Mouse (Mus musculus) fat pad, adult 2 months (tissue): ENCODE results near the gene Plekha5.
"Not testable (repeated sequence)": the region's sequence is repeated elsewhere in the genome, so short reads cannot be mapped to it uniquely, and the experiment has no call there.

Source experiments
- DNase-seq: peaks from one replicate; pipeline ENCODE4 v3.0.0-alpha.2; 2011; ENCODE audit warnings: low read depth, low spot score; ENCODE audit errors: extremely low read depth

Plekha5 gene

DNA sequence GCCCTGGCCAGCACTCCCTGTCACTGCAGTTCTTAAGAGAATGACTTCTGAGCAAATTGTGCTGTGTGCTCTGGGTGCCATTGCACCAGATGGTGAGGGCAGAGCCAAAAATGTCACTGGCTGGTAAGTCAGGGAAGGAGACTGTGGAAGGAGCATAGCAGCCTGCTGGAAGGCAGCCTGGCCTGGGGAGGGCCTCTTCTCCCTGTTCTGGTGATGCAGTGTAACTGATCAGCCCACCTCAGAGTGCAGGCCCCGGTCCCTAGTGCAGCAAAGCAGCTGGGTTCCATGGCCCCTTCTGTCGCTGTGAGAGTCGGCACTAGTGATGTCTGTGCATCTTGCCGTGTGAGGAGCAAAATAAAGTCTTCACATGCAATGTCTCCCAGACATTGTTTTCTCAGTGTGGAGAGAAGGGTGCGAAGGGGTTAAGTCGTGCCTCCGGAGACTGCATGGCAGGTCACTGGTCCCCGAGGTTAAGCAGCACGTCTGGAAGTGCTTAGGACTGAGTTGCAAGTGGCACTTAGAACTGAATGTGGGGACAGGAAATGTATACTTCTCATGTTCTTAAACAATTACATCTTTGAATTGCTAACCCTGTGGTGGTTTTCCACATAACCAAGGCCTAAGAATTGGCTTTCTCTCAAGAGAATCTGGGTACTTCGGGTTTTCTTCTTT, 95.8 kb downstream of the Plekha5 start:
- no peak for DNase-seq

DNA sequence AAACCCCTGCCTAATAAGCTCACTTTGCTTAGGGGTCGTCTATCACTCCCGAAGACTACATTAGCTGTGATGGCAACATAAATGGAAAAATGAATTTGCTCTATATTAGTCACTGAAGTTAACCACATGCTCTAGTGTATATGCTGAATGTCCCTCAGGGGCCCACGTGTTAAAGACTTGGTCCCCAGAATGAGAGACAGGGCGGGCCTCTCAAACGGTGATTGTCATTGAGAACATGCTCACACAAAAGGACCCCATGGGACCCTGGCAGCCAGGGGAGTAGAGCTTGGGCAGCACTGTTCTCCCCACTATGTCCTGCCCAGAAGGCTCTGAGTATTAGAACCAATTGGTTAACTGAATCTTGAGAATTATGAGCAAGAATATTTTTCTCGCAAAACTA, 97.1 kb downstream of the Plekha5 start:
- no peak for DNase-seq

DNA sequence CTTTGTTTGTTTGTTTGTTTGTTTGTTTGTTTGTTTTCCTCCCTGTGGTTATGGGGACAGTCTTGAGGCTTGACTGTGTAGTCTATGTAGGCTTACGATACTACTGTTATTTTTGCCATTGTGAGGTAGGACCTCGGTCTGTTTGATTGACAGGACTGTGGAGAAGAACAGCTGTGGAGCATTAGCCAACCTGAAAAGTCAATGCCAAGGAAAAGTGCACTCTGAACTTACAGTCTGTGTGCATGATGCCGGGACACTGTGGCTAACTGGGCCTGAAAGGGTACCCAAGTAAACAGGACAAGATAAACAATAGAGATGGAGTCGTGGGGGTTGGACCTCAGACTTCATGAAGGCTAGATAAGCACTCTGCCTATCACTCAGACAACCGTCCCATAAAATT, 98.0 kb downstream of the Plekha5 start:
- no peak for DNase-seq

DNA sequence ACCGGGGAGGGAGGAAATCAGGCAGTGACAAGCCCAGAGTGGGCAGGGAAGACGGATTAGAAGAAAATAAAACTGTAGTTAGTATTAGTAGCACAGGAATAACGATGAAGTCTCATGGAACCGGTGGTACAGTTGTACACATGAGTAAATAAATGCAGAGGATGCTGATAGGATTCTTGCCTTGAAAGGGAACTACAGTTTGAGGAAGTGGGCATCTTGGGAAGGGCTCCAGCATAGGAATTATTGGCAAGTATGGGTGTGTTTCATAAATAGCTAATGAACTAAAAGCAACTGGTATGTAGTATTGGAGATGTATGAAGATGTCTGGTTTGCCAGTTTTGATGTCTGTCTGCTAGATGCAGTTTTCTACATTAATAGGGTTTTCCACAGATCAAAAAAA, 99.7 kb downstream of the Plekha5 start:
- DNase-seq, result no peak

DNA sequence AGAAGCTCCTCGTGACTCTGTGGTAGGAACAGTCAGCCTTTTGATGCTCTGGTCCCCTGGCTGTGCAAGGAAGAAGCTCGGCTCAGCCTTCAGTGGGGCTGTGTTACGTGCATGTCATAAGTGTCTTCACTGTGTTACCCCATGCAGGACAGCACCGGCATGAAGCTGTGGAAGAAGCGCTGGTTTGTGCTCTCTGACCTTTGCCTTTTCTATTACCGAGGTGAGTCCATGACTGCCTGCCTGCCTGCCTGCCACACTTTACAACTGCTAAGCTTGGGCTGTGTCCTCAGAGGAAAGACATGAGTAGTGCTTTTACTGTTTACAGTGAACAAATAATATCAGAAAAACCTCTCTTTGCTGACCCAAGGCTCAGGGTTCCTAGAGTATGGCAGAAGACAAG, 104.6 kb downstream of the Plekha5 start:
- DNase-seq, result no peak

DNA sequence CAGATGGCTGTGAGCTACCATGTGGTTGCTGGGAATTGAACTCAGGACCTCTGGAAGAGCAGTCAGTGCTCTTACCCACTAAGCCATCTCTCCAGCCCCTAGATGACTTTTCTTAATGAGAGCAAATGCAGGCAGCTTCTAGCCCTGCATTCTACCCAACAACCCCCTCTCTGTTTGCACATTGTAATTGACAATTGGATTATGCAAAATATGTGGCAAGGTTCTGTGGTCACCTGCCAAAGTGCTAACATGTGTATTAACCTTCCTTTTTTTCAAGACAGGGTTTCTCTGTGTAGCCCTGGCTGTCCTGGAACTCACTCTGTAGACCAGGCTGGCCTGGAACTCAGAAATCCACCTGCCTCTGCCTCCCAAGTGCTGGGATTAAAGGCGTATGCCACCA, 109.0 kb downstream of the Plekha5 start:
- DNase-seq, result not testable (repeated sequence)

DNA sequence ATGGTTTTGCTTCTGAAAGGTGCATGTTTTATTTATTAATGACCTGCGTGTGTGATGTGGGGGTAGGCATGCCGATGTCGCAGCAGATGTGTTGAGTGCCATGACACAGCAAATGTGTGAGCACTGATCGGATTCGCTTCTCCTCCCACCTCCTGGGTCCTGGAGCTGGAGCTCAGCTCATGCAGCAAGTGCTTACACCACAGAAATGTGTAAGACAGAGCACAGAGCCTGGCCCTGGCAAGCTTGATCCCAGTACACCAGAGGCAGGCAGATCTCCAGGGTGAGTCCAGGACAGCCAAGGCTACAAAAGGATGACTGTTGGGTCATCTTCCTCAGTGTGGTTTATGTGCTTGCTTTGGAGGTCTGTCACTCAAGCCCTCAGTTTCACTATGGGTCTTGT, 109.8 kb downstream of the Plekha5 start:
- DNase-seq, result no peak

DNA sequence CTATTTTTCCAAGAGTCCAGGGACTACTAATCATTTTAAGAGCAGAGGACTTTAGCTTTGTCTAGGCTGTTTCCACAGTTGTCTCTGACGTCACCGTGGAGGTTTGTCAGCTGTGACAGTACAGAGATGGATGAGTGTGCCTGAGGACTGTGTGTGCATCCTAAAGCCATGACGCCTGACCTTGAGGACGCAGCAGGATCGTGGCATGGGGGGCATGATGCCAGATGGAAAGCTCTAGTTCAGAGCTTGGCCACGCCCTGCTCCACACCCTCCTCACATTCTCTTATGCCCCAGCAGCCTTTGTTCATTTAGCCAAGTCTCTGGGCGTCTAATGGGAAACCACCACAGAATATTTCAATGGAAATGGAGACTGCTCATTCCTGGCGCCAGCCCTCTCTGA, 111.7 kb downstream of the Plekha5 start:
- no peak for DNase-seq

DNA sequence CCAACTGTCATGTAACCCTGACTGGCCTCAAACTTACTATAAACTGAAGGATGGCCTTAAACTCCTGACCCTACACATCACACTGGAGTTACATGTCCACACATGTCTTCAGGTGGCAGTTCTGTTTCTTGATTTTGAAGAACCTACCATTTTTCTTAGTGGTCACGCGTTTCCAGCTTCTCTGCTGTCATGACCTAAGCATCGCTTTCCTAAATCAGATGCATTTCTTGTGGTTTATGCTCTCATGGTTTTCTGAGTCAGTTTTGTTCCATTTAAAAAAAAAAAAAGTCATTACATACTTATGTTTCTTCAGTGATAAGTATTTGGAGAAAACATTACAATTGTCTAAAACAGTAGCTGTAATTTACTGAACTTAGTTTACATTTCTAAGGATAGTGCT, 118.1 kb downstream of the Plekha5 start:
- no peak for DNase-seq

DNA sequence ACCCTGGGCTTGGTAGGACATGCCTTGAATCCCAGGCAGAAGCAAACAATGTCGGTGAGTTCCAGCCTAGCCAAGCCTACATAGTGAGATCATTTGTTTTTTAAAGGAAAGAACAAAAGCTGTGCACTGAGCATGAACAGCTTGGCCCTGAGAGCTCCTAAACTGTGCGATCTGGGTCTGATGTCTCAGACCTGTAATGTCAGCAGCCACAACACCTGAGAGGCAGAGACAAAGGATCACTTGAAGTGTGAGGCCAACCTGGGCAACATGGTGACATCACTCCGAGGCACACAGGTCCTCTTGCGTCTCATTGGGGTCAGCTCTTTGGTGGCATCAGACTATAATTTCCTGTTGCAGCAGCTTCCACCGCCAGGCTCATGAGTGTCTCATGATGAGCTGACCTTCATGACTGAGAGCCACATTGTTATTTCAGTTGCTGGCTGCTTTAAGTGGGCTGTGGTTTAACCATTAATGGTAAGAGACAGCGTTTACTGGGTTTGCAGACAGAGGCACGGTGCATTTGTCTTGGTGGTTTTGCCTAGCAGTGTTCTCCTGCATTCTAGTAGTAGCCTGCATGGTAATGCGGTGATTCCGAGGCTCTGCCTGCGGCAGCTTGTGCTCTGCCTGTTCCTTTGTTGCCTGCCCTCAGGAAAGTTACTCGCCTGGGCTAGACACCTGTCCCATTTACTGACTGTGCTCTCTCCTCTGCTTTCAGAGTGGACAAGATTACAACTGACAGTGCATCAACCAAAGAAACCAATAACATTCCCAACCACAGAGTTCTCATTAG, 119.3 kb downstream of the Plekha5 start:
- DNase-seq, result no peak

DNA sequence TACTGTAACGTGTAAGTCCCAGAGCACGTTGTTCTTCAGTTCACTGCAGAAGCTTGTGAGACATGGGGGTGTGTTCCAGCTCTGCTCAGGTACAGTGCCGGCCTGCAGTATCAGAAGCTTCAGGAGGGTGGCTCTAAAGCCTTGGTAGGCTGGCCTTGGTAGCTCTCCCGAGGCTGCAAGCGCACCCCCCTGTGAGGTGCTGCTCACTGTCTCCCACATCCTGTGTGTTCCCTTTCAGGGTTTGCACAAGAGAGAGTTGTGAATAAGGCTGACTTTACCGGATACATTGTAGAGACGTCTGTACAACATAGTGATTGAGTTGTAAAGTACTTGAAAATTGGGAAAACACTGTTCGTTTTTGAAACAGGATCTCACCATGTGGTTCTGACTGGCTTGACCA, 122.2 kb downstream of the Plekha5 start:
- no peak for DNase-seq

DNA sequence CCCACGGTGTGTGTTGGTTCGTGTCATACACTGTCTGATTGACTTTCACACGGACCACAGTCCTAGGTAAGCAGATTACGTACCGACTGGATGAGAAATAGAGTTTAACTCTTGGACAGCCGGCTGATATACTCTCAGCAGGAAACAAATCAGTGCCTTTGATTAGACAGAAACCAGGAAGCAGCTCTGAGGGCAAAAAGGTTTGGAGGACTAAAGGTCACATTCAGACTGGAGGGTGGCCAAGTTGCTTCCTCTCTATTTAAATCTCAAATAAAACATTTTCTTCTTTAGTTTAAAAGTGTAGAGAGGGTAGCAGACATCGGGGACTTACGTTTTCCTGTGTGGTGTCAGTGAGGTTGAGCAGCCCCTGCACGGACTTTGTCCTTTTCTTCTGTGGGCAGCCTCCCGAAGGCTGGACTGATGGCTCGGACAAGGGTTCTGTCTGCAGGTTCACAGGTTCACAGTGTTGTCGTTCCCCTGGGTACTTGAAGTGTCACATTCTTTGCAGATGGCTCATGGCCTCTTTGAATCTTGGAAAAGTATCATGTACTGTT, 122.9 kb downstream of the Plekha5 start:
- no peak for DNase-seq

DNA sequence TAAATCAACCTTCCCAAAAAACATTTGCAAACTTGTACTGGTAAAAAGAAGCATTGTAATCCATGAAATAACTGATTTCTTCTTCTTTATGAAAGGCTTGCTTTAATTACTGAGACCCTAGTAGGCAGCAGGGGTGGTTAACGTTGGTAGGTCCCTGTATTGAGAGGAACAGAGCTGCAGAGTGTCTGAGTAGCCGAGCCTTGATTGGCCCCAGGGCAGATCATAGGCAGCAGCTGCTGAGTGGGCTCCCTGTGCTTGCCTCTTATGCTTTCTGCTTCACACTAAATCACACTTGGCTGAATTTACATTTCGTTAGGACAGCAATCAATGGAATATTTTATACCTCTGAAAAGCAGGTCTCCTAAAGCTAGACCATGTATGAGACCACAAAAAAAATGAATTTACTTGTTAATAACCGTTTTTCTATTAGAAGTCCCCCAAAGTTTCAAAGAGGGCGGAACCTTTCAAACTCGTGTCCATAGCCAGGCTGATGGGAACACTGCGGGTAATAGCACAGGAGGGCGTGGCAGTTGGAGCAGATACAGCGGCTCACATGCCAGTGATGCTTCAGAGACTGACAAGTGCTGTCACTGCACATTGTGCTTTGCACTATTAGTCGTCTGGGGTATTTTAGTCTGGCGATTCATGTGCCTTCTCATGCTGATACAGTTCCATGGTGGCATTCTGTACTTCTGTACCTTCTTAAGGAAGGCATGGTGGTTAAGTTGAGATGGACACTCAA, 123.5 kb downstream of the Plekha5 start:
- no peak for DNase-seq

DNA sequence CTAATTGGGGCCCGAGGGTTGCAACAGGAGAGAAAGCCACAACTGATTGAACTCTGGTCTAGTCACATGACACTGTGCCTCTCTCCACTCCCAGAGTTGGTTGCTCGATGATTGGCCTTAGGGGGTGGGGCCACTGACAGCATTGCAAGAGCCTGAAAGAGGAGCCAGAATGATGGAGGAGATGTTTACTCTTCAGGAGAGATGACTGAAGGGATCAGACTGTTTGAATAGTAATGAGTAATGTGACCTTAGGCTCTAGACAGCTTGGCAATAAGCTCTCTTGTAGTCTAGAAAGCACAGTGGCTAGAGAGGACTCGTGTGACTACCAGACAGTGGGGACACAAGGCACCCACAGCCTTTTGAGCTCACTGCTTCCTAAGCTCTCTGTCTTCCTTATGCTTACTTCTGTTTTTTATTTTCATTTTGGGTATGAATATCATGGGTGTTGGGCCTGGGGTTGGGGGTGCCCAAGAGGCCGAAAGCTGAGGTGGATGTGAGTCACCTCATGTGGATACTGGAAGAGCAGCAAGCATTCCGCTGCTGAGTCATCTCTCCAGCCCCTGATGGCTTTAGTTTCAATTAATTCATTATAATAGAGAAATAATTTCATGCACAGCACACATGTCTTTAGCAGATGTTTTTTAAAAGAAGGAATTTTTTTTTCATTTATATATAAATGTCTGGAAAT, 124.4 kb downstream of the Plekha5 start:
- peak; percentile 8 for DNase-seq

DNA sequence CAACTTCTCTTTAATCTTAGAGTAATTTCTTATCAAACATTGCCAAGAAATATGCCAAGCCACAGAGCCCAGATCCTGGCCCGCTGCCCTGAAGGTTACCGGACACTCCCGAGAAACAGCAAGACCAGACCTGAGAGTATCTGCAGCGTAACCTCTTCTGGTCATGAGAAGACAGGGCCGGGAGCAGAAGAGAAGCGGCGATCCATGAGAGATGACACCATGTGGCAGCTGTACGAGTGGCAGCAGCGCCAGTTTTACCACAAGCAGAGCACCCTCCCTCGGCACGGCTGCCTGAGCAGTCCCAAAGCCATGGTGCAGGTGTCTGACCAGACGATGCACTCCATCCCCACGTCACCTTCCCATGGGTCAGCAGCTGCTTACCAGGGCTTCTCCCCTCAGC, 126.9 kb downstream of the Plekha5 start:
- DNase-seq, result no peak

DNA sequence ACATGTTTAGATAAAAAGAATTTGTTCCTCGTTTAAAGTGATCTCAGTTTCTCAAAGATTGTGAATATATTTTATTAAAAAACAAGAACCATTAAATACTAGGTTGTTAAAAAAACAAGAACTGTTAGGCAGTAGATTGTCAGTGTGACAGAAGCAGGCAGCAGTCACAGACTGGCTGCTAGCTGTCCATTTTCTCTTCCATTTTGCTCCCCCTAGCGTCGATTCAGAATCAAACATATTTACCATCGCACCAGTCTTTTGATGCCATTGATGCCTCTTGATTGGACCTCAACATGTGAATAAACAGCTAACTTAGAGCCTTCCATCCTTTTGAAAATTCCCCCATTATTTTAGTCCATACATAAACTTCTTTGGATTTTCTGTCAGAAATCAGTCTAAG, 130.4 kb downstream of the Plekha5 start:
- DNase-seq, result no peak

DNA sequence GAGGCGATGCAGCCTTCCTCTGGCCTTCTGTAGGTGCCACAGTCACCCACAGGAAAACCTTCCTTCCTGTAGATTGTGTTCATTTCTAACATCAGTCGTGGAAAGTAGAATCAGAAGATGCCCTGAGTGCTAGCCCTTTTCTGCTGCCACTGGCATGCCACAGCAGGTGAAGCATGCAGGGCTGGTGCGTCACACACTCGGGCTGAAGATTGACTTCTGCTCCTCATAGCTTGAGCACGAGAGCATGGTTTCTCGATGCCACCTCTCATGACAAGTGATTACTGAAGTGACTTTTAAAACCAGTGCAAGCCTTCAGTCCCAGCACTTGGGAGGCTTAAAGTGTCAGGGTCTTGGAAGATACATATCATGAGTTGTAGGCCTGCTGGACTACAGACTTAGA, 135.6 kb downstream of the Plekha5 start:
- DNase-seq, result no peak

DNA sequence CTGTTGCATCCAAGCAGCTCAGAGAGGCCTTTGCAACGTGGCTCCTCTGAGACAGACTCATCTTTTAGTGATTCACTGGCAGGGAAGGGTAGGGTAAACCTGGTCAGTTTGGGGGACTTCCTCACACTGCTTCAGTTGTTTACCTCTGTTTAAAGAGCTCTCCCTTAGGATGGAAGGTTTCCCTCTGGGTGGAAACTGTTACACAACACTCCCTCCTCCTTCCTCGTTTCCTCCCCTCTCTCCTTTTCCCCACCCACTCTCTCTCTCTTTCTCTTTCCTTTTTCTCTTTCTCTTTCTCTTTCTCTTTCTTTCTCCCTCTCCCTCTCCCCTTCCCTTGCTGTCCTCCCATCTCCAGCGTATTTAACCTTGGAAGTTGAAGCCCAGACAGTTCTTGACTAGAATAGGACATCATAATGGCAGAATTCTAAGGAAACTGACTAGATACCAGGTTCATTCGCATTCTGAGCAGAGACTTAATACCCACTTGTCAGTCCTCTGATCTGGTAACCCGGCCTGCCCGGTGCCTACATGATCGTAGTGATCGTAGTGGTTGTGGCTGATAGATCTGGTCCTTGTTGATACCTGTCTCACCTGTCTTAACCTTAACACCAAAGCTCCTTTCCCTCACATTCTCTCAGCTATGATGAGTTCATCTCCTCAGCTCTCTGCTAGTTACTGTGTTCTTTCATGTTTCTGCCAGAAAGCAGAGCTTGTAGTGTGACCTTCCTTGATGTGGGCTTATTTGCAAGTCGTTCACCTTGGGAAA, 137.5 kb downstream of the Plekha5 start:
- DNase-seq, result no peak

DNA sequence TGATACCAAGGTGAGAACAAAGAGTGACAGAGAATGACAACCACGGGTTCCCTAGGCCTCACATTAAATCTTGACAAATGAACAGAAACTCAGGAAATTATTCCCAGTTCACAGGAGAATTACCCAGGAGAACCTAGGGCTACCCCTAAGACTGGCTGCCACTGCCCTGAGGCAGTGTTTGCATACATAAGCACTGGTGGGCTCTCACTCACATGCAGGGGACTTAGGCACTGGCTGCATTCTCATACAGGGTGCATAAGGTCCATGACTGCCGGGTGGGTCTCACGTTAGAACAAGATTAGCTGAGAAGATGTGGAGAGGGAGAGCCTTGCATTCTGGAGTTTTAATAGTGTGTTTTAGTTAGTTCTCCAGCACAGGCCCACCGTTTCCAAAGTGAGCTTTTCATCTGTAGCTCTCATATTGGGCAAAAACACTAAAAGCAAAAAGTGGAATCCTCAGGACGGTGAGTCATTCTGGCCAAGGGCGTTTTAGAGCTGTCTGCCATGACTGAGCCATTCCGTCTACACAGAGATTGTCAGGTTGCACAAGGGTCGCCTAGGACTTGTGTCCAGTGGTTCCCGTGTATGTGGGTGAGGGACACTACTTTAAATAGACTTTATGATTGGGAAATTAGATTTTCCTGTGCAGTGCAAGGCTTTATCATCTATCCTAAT, 138.2 kb downstream of the Plekha5 start:
- DNase-seq, result no peak

DNA sequence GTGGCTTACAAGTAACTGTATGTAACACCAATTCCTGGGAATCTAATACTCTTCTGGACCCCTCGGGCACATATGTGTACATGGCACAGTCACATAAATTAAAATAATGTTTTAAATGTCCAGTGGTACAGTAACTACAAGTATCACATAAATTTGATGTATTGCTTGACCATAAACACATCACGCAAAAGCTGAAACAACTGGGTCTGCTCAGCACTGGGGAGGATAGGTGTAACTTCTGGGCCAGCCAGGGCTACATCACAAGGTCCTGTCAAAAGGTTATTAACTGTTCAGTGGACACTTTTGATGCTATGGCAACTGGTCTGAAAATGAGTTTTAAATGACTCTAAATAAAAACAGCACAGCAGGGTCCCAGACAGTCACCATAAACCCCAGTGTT, 143.3 kb downstream of the Plekha5 start:
- no peak for DNase-seq
